Mouse (Mus musculus): Measurements from ENCODE around the gene Sord.
"Not testable (repeated sequence)": the region's sequence is repeated elsewhere in the genome, so short reads cannot be mapped to it uniquely, and the experiment has no call there.

Sord gene

DNA sequence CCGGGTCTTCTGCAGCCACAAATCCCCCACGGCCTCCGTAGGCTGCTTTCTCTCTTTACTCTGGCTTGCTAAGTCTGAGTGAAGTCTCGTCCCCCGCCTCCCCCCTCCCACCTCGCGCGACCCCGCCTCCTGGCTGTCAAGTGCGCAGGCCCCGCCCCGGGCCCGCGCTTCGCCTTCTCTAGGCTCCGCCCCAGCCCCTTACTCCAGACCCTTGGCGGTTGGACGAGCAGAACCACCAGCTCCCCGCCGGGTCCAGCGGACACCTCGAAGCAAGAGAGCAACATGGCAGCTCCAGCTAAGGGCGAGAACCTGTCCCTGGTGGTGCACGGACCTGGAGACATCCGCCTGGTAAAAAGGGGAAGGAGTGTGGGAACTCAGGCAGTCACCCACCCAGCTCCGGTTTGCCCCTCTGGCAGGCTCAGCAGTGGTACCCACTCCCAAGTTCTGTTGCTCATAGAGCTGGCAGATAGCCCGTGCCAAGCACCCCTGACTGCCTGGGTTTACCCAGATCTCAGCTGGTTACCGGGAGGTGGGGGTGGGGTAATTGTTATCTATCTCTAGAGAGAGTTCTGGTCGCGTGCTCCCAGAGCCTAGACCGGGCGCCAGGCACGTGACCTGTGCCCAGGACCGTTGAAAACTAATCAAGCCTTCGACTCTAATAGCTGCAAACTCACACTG is at the start of gene Sord:
Gene Sord (plus strand): TSS at position 139 of the 678 bp plus-strand sequence.
- peak; percentile 90 for DNase-seq

DNA sequence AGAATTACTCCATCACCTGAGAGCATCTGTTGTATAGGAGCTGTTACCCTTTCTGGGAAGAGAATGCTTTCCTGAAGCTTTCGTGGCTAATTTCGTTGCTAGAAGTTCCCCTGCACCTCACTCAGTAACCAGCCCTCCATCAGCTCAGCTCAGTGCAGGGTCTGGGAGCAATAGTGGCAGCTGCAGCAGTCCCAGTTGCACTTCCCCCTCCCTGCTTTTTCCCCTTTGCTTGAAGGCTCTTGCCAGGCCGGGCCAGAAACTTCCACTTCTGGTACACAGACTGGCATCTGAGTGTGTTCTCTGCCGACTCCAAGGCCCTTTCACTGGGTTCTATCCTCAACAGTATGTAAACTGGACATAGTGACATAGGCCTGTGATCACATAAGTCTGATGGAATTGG is 49.5 kb upstream of the Sord start:
- no peak for DNase-seq

DNA sequence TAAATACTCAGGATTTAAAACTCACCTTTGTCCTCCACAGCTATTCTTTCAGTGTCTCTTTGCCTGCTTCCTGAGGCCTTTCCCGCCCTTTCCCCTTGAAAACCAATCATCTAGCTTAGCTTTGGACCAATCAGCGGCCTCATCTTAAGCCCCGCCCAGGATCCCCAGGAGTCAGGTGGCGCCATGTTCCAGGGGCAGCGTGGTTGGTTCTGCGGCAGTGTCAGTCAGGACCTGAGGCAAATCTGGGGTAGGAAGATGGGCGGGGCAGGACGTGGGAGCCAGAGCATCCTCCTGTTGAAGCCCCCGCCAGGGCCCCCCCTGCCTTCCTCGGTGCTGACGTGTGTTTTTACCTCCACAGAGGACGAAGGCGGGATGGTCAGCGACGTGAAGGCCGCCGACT is 48.4 kb upstream of the Sord start, which contains the start of the genes Patl2 and Terb2:
Gene Patl2 (minus strand): TSS at position 84 of the 400 bp plus-strand sequence.
Gene Terb2 (plus strand): TSS at position 167 of the 400 bp plus-strand sequence.
- no peak for DNase-seq

DNA sequence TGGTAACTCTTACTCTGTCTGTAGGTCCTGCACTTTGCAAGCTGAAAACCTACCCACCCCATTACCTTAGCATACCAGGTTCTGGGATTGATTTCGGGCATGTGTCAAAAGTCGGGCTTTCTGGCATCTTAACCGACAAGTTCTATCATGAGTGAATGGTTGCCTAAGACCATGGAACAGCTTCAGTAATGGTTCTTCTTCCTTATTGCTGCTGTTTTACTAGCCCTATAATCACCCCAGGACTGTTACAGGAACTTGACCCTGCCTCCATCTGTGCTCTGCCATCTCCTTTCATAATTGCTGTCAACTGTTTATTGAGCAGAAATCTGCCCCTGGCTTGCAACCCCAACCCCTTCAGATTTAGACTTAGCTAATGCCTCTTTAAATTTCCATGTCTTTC is 47.8 kb upstream of the Sord start:
- no peak for DNase-seq

DNA sequence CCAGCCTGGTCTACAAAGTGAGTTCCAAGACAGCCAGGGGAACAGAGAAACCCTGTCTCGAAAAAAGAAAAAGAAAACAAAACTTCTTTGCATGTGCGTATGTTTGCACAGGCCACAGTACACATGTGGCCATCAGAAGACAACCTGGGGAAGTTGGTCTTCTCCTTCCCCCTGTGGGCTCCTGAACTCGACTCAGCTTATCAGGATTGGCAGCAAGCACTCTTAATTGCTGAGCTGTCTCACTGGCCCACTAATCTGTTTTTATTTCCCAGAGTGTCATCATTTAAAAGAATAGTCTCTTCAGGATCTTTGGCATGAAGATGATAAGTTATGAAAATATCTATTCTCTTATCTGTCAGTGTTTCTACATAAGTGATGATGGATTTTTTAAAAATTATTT is 42.7 kb upstream of the Sord start:
- no peak for DNase-seq

DNA sequence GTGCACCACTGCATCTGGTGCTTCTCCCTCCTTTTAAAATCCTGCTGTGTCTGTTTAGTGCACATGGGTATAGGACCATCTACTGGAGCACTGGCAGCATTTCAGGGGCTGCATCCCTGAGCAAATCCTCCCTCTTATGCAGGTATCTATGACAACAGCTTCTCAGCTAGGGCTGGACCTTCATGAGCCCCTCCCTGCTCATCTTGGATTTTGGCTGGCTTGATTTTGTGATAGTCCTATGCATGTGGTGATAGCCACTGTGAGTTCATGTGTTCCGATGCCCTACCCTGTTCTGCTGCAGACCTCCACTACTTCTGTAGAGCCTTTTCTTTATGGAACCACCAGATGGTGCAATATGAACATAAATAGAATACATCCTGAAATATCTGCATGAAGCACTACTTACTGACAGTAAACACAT is 40.0 kb upstream of the Sord start:
- DNase-seq = no peak

DNA sequence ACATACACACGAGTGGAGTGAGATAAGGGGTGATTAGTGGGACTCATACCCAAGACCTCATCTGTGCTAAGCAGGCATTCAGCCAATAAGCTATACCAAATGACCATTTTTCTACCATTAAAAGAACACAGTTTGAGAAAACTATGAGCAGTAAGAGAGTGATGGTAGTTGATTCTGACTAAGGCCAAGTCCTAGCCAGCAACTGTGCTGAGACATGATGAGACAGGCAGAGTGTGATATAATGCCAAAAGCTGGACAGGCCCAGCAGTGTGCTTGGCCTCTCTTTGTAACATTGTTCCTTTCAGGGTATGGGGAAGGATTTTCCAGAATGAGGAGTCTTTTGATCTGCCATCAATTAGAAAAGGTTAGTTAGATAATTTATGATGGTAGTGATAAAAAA is 33.0 kb upstream of the Sord start:
- no peak for DNase-seq

DNA sequence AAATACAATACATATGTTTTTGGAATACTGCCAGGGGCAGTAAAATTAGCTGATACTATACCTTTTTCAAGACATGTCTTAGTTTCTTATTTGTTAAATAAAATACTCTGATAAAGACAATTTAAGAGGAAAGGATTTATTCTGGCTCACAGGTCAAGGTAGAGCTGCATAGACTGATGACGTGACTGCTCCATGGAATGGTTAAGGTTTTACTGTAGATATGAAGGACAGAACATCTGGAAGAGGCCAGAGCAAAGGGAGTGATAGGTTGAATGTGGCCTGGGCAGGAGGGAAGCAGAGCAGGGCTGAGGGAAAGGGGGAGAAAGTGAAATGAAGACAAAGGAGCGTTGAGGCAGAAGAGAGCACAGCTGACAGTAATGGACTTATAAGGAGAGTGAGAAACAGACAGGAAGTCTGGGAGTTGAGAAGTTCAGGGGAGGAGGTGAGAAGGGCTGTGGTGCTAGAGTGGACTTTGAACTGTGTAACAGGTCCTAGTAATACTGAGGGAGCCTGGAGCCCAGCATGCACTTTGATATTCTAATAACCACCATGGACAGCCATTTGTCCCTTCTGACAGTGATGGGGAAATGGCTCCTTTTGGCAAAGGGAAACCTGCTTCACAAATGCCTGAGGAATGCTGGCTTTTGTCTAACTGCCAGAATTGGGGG is 28.0 kb upstream of the Sord start:
- DNase-seq = no peak

DNA sequence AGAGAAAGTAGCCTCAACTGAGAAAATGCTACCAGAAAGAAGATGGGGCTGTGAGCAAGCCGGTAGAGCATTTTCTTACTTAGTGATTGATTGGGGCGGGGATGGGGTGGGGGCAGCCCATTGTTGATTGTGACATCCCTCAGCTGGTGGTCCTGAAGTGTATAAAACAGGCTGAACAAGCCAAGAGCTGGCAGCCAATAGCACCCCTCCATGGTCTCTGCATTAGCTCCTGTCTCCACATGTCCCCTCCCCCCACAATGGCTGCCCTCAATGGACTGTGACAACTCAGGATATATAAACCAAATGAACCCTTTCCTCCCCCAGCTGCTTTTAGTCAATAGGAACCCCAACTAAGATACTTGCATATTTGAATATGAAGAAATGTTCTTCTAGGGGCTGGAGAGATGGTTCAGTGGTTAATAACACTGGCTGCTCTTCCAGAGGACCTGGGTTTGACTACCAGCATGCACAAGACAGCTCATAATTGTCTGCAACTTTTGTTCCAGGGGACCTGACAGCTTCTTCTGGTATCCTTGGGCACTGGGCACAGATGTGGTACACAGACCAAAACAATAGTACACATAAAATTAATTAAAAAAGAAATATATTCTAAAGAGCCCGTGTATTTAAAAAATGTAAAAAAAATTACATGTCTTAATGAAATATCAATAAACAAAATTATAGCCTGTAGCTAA is 23.9 kb upstream of the Sord start:
- no peak for DNase-seq

DNA sequence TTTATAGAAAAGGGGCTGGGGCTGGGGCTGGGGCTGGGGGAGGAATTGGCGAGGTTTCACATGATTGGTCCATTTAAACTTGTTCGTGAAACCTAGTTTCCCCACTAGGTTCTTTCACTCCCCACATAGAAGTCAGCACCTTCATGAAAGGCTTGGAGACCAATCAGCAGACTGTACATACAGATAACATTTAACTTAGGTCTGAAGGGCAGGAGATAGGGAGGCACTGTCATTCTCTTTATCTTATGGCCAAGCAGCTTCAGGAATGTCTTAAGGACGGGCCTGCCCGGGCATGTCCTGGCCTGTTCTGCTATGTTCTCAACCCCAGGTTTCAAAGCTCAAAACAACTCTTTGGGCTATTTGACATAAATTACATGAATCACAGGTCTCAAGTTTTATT is 17.5 kb upstream of the Sord start:
- DNase-seq = not testable (repeated sequence)

DNA sequence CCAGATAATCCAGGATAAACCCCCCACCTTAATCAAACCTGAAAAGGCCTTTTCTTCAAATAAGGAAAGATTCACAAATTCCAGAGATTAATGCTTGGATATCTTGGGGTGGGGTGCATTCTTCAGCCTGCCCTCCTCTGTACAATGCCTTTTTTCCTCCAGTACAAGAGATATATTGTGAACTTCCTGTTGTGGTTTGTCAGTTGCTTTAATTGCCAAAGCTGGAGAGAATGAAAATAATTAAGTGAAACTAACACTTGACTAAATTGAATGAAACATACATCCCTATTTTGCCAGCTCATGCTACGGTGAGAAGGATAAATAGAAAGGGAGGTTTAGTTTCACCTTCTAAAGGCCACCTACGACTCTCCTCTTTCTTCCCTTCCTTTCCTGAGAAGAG is 16.3 kb upstream of the Sord start:
- DNase-seq = no peak

DNA sequence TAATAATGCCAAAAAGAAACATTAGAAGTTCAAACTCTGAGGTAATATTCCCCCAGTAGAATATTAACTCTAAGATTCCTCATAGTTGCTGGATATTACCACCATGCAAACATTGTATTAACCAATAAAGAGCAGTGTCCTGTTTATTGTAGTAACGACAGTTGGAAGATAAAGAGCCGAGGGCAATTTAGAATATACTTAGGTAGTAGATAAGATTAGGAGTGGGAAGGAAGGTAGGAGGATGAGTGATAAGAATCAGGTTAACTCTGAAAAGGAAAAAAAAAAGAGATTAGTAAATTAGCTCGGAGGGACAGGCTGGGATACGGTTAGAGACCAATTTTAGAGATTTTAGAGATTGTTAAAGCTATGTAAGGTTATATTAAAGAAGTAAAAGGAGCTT is 13.2 kb upstream of the Sord start:
- no peak for DNase-seq

DNA sequence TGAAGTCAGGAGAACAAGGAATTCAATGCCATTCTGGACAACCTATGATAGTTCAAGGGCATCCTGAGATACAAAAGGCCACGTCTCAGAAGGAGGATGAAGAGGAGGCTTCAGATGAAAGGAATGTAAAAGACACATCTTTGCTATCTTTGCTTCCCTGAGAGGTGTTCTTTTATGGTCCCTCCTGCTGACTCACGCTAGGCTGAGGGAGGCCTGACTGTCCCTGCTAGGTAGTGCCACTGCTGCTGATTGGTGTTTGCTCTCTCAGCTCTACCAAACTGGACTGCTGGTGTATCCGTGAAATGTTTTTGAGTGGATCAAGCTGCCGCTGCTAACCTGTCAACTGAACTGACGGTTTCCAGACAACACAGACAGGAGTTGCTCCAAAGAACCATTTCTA is 12.8 kb upstream of the Sord start:
- DNase-seq = no peak

DNA sequence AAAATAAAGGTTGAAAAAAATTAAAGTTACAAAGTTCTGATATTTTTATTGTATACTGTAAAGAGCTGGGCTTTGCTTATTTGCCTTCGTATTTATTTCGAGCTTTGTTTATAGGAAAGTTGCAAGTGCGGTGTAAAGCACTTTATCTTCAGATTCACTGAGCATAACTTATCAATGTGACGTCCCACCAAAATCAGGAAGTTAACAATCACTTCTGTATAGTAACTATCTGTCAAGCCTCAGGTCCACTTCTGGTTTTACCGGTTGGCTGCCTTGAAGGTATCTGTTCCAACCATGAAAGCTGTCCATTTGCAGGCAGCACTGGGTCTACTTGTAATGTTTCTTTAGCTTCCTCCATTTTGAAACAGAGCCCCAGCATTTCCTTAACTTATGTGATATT is 12.3 kb upstream of the Sord start:
- no peak for DNase-seq

DNA sequence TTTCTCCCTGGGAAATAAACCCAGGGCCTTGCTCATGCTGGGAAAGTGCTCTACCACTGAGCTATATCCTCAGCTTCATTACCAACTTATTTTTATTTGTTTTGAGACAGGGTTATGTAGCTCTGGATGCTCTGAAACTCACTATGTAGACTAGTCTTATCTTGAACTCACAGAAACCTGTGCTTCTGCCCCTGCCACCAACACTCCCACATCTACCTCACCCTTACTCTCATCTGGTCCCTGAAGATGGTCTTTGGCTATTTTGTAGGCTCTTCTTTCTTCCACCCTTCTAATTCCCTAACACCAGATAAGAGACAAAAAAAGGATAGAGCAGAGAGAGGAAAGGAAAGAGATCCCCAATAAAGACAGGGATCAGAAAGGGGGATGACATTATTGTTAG is 10.9 kb upstream of the Sord start:
- no peak for DNase-seq

DNA sequence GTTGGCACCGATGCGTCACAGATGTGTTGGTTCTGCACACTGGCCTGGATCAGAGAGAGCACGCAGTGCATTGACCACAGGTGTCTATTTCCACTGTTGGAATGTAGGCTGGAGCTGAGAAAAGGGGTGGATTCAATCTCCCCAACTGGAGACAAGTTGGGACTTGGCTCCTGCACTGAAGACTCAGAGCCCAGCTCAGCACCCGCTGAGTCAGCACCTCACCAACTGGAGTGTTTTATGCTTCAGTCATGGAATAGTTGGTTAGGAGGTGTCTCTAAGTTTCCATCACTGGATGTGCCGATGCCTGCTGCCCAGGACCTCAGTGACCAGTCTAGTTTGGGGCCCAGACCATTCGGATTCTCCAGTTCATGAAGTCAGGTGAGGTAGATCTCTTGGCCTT is 4.2 kb upstream of the Sord start:
- DNase-seq = no peak

DNA sequence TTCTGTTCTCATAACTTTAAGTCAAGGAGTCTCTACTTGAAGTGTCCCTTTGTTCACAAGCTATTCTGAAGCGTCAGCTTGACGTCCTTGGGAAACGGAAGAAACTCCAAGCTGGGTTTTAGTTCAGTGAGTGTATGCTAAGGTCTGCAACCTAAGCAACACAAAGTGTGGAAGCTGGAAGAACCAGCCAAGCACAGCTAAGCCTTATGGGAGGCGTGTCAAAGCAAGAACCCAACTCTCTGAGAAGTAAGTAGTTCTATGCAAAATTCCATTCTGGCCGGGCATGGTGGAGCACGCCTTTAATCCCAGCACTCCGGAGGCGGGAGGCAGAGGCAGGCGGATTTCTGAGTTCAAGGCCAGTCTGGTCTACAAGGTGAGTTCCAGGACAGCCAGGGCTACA is 2.9 kb upstream of the Sord start:
- DNase-seq = no peak

DNA sequence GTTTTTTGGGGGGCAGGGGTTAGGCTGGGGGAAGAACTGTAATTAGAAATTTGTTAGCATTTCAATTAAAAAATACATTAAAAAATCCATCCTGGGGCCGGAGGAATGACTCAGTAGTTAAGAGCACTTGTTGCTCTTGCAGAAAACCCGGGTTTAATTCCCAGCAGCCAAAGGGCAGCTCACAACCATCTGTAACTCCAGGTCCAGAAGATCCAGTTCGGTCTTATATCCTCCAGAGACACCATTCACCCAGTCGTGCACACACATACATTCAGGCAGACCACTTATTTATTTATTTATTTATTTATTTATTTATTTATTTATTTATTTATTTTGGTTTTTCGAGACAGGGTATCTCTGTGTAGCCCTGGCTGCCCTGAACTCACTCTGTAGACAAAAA is 1.2 kb upstream of the Sord start:
- no peak for DNase-seq

DNA sequence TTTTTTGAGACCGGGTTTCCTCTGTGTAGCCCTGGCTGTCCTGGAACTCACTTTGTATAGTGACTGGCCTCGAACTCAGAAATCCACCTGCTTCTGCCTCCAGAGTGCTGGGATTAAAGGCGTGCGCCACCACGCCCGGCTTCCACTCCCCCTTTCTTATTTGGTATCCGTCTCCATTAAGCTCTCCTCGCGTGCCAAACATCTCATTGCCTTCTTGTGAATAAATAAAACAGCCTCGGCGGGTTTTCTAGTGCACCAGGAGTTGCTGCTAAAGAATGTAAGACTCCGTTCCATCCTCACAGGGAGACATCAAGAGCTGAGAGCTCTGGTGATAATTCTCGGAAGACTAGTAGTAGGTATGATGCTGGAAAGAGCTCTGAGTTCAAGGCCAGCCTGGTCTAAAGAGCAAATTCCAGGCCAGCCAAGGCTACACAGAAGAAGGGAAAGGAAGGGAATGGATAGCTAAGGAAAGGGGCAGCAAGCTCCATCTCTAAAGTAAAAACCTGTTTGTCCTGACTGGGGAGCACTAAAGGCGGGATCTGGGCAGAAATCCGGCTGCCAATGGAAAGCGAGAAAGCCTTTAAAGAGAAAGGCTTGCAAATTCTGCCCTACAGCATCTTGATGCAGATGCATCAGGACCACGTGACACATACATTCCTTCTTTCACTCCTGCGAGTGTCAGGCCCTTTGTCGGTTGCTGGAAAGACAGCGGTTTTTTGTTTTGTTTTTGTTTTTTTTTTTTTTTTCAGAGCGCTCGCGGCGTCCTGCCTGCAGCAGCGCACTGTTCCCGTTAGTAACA is 591 bp upstream of the Sord start:
- DNase-seq = peak; percentile 46

DNA sequence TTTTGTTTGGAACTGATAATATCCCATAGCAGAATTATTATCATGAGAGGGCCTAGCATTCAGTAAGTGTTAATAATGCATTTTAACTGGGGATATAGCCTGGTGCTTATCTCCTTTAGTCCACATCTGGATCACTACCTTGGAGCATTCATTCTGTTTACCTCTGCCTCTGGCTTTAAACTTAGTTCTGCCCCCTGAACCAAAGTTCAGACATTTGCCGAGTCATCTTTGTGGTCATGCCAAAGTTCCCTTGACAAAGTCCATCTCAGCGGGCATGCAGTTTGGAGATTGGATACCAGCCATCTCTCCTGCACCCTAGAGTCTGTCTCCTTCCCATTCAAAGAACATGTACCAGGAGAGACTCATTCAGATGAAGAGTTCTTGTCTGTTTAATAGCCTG is 876 bp downstream of the Sord start:
- DNase-seq = peak; percentile 53

DNA sequence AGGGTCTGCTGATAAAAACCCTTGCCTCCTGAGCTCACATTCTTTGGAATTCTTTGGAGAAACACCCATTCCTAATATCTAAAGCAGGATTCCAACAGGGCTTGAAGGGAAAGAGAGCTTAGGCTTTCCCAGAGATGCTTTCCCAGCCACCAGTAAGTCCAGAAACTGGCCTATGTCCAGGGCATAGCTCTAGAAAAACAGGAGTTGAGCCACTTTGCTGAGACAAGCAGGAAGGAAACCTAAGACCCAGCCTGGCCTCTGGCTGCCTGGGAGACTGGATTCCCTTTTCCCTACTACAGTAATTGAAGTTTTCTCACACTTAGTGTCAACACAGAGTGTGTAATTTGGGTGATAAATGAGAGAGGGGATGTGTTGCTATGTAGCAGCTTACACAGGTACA is 1.8 kb downstream of the Sord start:
- peak; percentile 46 for DNase-seq

DNA sequence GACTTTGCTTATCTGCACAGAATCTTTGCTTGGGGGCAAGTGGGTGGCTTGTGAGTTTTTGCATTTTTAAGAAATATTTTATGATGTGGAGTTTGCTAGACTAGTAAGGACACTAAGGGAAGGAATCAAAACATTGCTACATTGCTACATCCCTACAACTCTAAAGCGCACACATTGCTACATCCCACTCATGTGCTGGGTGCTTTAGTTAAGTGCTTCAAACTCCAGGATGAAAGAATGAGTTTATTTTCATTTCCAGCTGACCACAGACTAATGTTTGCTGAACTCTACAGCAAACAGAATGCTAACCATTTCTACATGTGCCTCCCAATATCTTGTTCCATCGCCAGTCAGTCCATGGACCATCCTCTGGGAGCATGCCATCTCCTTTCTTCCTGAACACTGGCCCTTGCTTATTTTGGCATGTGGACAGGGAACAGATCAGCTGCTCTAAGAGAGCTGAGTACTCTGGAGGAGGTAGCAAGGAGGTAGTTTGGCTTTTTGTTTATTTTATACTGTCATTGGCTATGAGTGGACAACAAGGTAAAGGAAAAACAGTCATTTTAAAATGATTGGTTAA is 3.4 kb downstream of the Sord start:
- no peak for DNase-seq

DNA sequence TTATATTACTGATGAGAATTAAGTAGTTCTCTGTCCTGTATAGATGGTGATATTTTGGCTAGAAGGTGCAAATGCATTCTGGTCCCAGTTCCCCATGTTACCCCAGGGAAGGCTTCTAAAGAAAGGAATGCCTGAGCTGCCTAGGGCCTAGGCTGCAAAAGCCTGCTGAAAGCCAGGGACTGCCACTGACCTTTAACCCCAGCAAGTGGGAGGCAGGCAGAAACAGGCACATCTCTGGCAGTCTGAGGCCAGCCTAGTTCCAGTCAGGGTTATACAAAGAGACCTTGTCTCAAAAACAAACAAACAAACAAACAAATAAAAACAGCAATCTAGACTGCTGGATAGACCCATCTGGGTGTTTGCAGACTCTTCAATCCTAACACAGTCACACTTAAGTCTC is 6.2 kb downstream of the Sord start:
- no peak for DNase-seq

Data from kidney, postnatal 10 days (tissue).